Mouse (Mus musculus) myocyte (in vitro differentiated cells): Measurements from ENCODE around the gene Slc6a13. TPM values are rescaled to one million over a fixed set of nuclear protein-coding genes. Genes with fewer than 3 reads are reported as not detected.

Experiments used
- H3K27me3 ChIP-seq: one replicate; pipeline ENCODE4 v1.6.1; 2011; ENCODE audit not compliant: control insufficient read depth, insufficient read depth, insufficient read length
- H3K36me3 ChIP-seq: one replicate; pipeline ENCODE4 v1.6.1; 2011; ENCODE audit not compliant: control insufficient read depth, insufficient read depth
- H3K4me2 ChIP-seq: one replicate; pipeline ENCODE4 v1.6.1; 2011; ENCODE audit warnings: low read depth, control low read depth
- H3K4me3 ChIP-seq: one replicate; pipeline ENCODE4 v1.5.1; 2011; ENCODE audit warnings: mild to moderate bottlenecking, control low read depth, moderate library complexity
- H3K79me2 ChIP-seq: one replicate; pipeline ENCODE4 v1.6.1; 2011; ENCODE audit not compliant: control insufficient read depth, insufficient read depth
- H3ac ChIP-seq: one replicate; pipeline ENCODE4 v1.6.1; 2011; ENCODE audit not compliant: control insufficient read depth, insufficient read length
- CEBPB ChIP-seq: IDR thresholded peaks from 2 replicates; pipeline ENCODE4 v1.6.1; 2011; ENCODE audit warnings: mild to moderate bottlenecking, moderate library complexity; ENCODE audit not compliant: poor library complexity, insufficient read depth, severe bottlenecking
- E2F4 ChIP-seq: IDR thresholded peaks from one replicate; pipeline ENCODE4 v1.6.1; 2011; ENCODE audit warnings: mild to moderate bottlenecking, control low read depth, moderate library complexity; ENCODE audit not compliant: insufficient read depth
- MAX ChIP-seq: IDR thresholded peaks from one replicate; pipeline ENCODE4 v1.6.1; 2011; ENCODE audit warnings: low read depth, mild to moderate bottlenecking, control low read depth
- MYOD1 ChIP-seq, 3 experiments: IDR thresholded peaks; one replicate each; pipeline ENCODE4 v1.6.1; 2011; ENCODE audit warnings: control low read depth in 2 of 3, low read depth in 2 of 3, mild to moderate bottlenecking in 2 of 3, moderate library complexity in 1 of 3; ENCODE audit not compliant: insufficient read length in 2 of 3, control insufficient read depth in 1 of 3
- MYOG ChIP-seq, 3 experiments: IDR thresholded peaks; one replicate each; pipeline ENCODE4 v1.6.1; 2011; ENCODE audit warnings: control low read depth in 2 of 3, low read depth in 2 of 3, mild to moderate bottlenecking in 2 of 3; ENCODE audit not compliant: insufficient read length in 2 of 3, control insufficient read depth in 1 of 3, insufficient read depth in 1 of 3
- POLR2A ChIP-seq: IDR thresholded peaks from one replicate; pipeline ENCODE4 v1.6.1; 2011; ENCODE audit warnings: low read depth, mild to moderate bottlenecking, control low read depth, moderate library complexity; ENCODE audit not compliant: insufficient read length
- POLR2AphosphoS2 ChIP-seq: IDR thresholded peaks from one replicate; pipeline ENCODE4 v1.6.1; 2011; ENCODE audit warnings: low read depth, control low read depth; ENCODE audit not compliant: insufficient read length
- REST ChIP-seq: IDR thresholded peaks from one replicate; pipeline ENCODE4 v1.6.1; 2011; ENCODE audit warnings: mild to moderate bottlenecking, control low read depth, moderate library complexity; ENCODE audit not compliant: insufficient read depth, insufficient read length
- SRF ChIP-seq: IDR thresholded peaks from one replicate; pipeline ENCODE4 v1.6.1; 2011; ENCODE audit warnings: low read depth; ENCODE audit not compliant: control insufficient read depth, insufficient read length
- TCF12 ChIP-seq: IDR thresholded peaks from one replicate; pipeline ENCODE4 v1.6.1; 2011; ENCODE audit warnings: mild to moderate bottlenecking, control low read depth; ENCODE audit not compliant: poor library complexity, insufficient read depth, severe bottlenecking
- TCF3 ChIP-seq: IDR thresholded peaks from one replicate; pipeline ENCODE4 v1.6.1; 2011; ENCODE audit warnings: low read depth, control low read depth; ENCODE audit not compliant: insufficient read length
- USF1 ChIP-seq: IDR thresholded peaks from one replicate; pipeline ENCODE4 v1.6.1; 2011; ENCODE audit warnings: low read depth, mild to moderate bottlenecking, control low read depth, moderate library complexity
- polyA plus RNA-seq: library from polyadenylated mRNA; unstranded; fragments of >200 nt; fragmentation: generic; extraction: Trizol; gene quantifications from one replicate; pipeline ENCODE4 v1.2.1, GENCODE M21; 2012; ENCODE audit warnings: missing spikeins

Gene Slc6a13
- polyA plus RNA-seq, 1 experiment, result 0.01 TPM

DNA sequence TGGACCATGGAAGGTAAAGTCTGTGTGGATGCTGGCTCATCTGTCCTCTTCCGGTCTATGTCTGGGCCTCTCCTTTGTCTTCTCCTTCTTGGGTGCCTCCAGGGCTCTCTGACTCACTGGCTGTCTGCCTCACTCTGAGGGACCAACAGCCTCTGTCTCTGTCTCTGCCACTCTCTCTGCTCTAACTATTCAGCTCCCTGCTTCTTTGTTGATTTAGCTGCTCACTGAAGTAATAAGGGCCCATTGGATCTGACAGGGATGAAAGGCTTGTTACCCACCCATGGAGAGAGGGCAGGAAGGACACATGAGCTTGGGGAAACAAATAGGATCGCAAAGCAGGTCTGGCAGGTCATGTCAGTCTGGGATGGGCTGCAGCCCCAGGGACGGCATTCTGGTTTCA lies 67.1 kb downstream of the Slc6a13 start:
- Histone ChIP-seq H3K4me3 (no peak overlapping the region), H3K4me2 (no peak overlapping the region), H3K79me2 (no peaks in the 10 kb centered on the region), H3K27me3 (no peaks in the 10 kb centered on the region), H3K36me3 (no peaks in the 10 kb centered on the region), H3ac (no peak overlapping the region)
- TF ChIP-seq MYOG (IDR thresholded peaks at IDR 0.05; ENCODE audit: control insufficient read depth in 1 of 3, insufficient read depth in 1 of 3, insufficient read length in 2 of 3, low read depth in 2 of 3), result no peak

DNA sequence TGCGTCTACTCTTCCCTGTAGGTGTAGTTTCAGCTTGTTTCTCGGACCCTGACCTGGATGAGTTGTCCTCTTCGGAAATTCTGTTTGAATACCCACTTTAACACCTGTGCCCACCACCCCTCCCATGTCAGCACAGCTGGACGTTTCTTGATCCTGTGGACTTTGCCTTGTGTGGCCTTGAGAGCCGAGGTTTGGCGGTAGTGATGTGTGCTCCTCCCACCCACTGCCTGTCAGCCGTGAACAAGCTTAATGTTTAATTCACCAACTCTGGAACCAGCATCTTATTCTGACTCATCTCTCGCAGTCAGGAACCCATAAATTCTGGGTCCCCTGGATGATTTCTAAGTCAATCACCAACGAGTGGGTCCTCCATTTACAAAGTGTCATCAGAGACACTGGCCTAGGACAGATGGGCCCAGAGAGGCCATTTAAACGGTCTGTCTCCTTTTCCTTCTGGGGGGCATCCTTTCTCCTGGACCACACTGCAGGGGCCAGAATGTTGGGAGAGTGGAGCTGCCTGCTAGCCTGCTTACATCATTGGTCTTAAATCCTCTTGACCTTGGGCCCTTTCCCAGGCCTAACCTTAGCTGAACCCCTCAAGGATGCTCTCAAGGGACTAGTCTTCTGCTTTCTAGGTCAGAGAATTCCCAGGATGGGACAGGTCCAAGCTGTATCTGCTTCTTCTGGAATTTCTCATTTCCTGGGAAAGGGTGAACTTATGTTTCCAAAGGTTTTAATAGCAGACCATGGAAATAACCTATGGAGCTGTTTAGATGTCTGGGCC lies 71.4 kb downstream of the Slc6a13 start:
- Histone ChIP-seq H3K27me3 (no peaks in the 10 kb centered on the region), H3K36me3 (no peaks in the 10 kb centered on the region), H3K4me2 (no peak overlapping the region), H3K4me3 (no peak overlapping the region), H3ac (no peak overlapping the region), H3K79me2 (no peaks in the 10 kb centered on the region)
- no peak for TF ChIP-seq E2F4
- TF ChIP-seq POLR2AphosphoS2, result no peak
- TF ChIP-seq MYOD1 (IDR thresholded peaks at IDR 0.05; ENCODE audit: control insufficient read depth in 1 of 3, insufficient read length in 2 of 3, low read depth in 2 of 3), result no peak
- TF ChIP-seq SRF, result no peak
- TF ChIP-seq TCF3, result no peak
- TF ChIP-seq TCF12, result no peak
- no peak for TF ChIP-seq USF1
- no peak for TF ChIP-seq MAX
- no peak for TF ChIP-seq REST
- TF ChIP-seq CEBPB, result no peak
- TF ChIP-seq POLR2A, result no peak

DNA sequence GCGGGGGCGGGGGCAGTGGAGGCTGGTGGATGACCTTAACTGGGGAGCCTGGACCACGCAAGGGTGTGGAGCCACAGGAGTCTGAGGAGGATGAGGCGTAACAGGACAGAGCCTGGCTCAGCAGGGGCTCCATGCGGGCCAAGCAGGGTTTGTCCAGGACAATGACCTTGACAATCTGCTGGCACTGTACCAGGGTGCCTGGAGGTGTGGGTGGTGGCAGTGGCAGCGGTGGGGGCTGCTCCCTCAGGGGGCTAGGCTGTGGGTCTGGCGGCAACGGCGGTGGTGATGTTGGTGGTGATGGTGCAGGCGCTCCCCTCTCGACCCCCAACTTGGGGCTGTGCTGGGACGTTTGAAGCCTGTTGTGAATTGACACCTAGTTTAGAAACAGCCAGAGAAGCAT lies 76.1 kb downstream of the Slc6a13 start:
- no peaks in the 10 kb centered on the region for H3K27me3 ChIP-seq
- H3ac ChIP-seq, result no peak overlapping the region
- no peaks in the 10 kb centered on the region for H3K36me3 ChIP-seq
- no peak overlapping the region for H3K4me3 ChIP-seq
- no peaks in the 10 kb centered on the region for H3K79me2 ChIP-seq
- TF ChIP-seq SRF (no peak), CEBPB (no peak), POLR2AphosphoS2 (no peak), REST (no peak), MYOG (IDR thresholded peaks at IDR 0.05; ENCODE audit: control insufficient read depth in 1 of 3, insufficient read depth in 1 of 3, insufficient read length in 2 of 3, low read depth in 2 of 3) (no peak)
- no peak overlapping the region for H3K4me2 ChIP-seq

DNA sequence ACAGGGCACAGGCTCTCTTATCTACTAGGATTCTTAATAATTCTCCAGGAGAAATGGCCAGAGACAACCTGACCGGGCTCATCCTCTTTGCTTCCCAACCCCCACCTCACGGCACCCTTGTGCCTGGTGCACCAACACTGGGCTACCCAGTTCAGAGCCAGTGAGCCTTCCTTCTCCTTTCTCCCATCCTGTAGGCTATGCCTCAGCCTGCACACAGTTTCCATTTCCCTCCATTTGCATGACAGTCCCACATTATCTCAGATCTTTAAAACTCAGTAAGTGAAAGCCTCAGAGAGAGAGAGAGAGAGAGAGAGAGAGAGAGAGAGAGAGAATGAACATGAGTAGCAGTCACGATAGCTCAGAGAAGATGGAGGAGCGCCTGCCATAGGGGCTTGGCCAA lies 78.2 kb downstream of the Slc6a13 start:
- Histone ChIP-seq H3K36me3 (no peaks in the 10 kb centered on the region), H3K27me3 (no peaks in the 10 kb centered on the region), H3ac (no peak overlapping the region), H3K4me2 (no peak overlapping the region), H3K4me3 (no peak overlapping the region), H3K79me2 (no peaks in the 10 kb centered on the region)
- no peak for TF ChIP-seq MYOG (IDR thresholded peaks at IDR 0.05; ENCODE audit: control insufficient read depth in 1 of 3, insufficient read depth in 1 of 3, insufficient read length in 2 of 3, low read depth in 2 of 3)
- TF ChIP-seq TCF3, result no peak
- no peak for TF ChIP-seq TCF12
- TF ChIP-seq POLR2A, result no peak
- TF ChIP-seq POLR2AphosphoS2, result no peak
- no peak for TF ChIP-seq SRF
- no peak for TF ChIP-seq E2F4
- TF ChIP-seq MAX, result no peak
- TF ChIP-seq MYOD1 (IDR thresholded peaks at IDR 0.05; ENCODE audit: control insufficient read depth in 1 of 3, insufficient read length in 2 of 3, low read depth in 2 of 3), result no peak
- TF ChIP-seq CEBPB, result no peak

DNA sequence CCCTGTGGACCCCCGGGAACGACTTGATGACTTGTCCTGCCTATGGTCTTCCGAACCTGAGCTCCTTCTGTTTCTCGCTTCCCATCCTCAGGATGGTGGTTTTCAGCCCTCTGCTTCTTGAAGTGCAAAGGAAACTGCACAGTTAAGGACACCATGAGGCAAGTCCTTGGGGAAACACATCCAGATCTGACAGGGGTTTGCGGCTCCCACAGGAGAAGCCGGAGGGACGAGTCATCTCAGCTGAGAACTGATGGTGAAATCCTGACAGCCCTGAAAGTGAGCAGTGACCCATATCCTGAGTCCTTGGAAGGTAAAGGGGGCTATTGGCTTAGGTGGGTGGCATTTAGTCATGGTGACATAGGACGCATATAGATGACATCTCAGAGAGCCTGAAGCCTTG lies 80.5 kb downstream of the Slc6a13 start:
- H3K36me3 ChIP-seq, result no peaks in the 10 kb centered on the region
- H3K79me2 ChIP-seq, result no peaks in the 10 kb centered on the region
- no peak overlapping the region for H3ac ChIP-seq
- no peak overlapping the region for H3K4me2 ChIP-seq
- H3K27me3 ChIP-seq, result no peaks in the 10 kb centered on the region
- TF ChIP-seq CEBPB (no peak), MYOG (IDR thresholded peaks at IDR 0.05; ENCODE audit: control insufficient read depth in 1 of 3, insufficient read depth in 1 of 3, insufficient read length in 2 of 3, low read depth in 2 of 3) (no peak), TCF12 (no peak), REST (no peak), MAX (no peak), USF1 (no peak), POLR2AphosphoS2 (no peak), MYOD1 (IDR thresholded peaks at IDR 0.05; ENCODE audit: control insufficient read depth in 1 of 3, insufficient read length in 2 of 3, low read depth in 2 of 3) (no peak), SRF (no peak), E2F4 (no peak)
- H3K4me3 ChIP-seq, result no peak overlapping the region
